Mouse (Mus musculus) embryonic facial prominence, embryonic 13.5 days (tissue): ENCODE data around the gene P2ry2. TPM values are rescaled to one million over a fixed set of nuclear protein-coding genes. Genes with fewer than 3 reads are reported as not detected.
A peak's percentile ranks its signal among the peaks of the same experiment; 100 is the strongest.

Experiments
- ATAC-seq: fragments of 200-750 bp; cut with Nextera tagmentation; 2 replicates; pipeline ENCODE4 v1.8.0; 2017; ENCODE audit warnings: low read depth; ENCODE audit not compliant: insufficient number of reproducible peaks, insufficient read depth, low FRiP score, low TSS enrichment
- H3K27ac ChIP-seq: fragments of 300-500 bp; sonication (generic); 2 replicates; pipeline ENCODE4 v1.5.1; 2015; ENCODE audit warnings: moderate library complexity, mild to moderate bottlenecking, inconsistent platforms
- H3K27me3 ChIP-seq: fragments of 300-500 bp; sonication (generic); 2 replicates; pipeline ENCODE4 v1.6.1; 2015; ENCODE audit warnings: mild to moderate bottlenecking, inconsistent platforms
- H3K36me3 ChIP-seq: fragments of 300-500 bp; sonication (generic); 2 replicates; pipeline ENCODE4 v1.6.1; 2015; ENCODE audit warnings: mild to moderate bottlenecking, inconsistent platforms
- H3K4me1 ChIP-seq: fragments of 300-500 bp; sonication (generic); 2 replicates; pipeline ENCODE4 v1.6.1; 2015; ENCODE audit warnings: inconsistent platforms
- H3K4me2 ChIP-seq: fragments of 300-500 bp; sonication (generic); 2 replicates; pipeline ENCODE4 v1.6.1; 2015; ENCODE audit warnings: moderate library complexity, mild to moderate bottlenecking, inconsistent platforms
- H3K4me3 ChIP-seq: fragments of 300-500 bp; sonication (generic); 2 replicates; pipeline ENCODE4 v1.5.1; 2015; ENCODE audit warnings: mild to moderate bottlenecking, inconsistent platforms
- H3K9ac ChIP-seq: fragments of 300-500 bp; sonication (generic); 2 replicates; pipeline ENCODE4 v1.6.1; 2015; ENCODE audit warnings: mild to moderate bottlenecking, inconsistent platforms
- H3K9me3 ChIP-seq: fragments of 300-500 bp; sonication (generic); 2 replicates; pipeline ENCODE4 v1.6.1; 2016; ENCODE audit warnings: inconsistent platforms
- WGBS: fragments of 180-500 bp; shearing (Covaris S2); methylation state at CpG from one replicate; pipeline ENCODE4 v1.1.7; 2015; ENCODE audit warnings: mixed read lengths; 5-methylcytosine and 5-hydroxymethylcytosine counted together
- polyA plus RNA-seq: library from polyadenylated mRNA; unstranded; fragments of >200 nt; fragmentation: Nextera tagmentation; extraction: Ambion mirVana; gene quantifications from 2 replicates; pipeline ENCODE4 v1.2.1, GENCODE M21; 2015

The P2ry2 gene
- polyA plus RNA-seq, 1 experiment from 2014 or later, result 2.2 TPM

- peaks cover 17% of the 10 kb centered on the region for H3K4me1 ChIP-seq
- no peaks in the 10 kb centered on the region for H3K9me3 ChIP-seq
- no peak within 1 kb of the TSS for H3K27ac ChIP-seq
- peak within 1 kb of the TSS; percentile 59 for H3K9ac ChIP-seq
- WGBS, result 3% methylated on average over 36 of the region's 36 CpGs
- H3K36me3 ChIP-seq, result no peaks in the 10 kb centered on the region
- H3K27me3 ChIP-seq, result peaks cover 36% of the 10 kb centered on the region
- peak within 1 kb of the TSS; percentile 42 for H3K4me3 ChIP-seq
- no peak for ATAC-seq
- peak within 1 kb of the TSS; percentile 72 for H3K4me2 ChIP-seq
These were observed 38.3 kb downstream of the P2ry2 start, which contains the start of gene P2ry6 for GRCm38 (mm10) chr7:100974135-100974903. Gene P2ry6 (minus strand): TSS chr7:100974649.

- H3K4me2 ChIP-seq, result no peak overlapping the region
- no peaks in the 10 kb centered on the region for H3K36me3 ChIP-seq
- no peak overlapping the region for H3K4me3 ChIP-seq
- 49% methylated on average over 3 of the region's 3 CpGs for WGBS
- peaks cover 36% of the 10 kb centered on the region for H3K27me3 ChIP-seq
- ATAC-seq, result no peak
- H3K4me1 ChIP-seq, result peaks cover 10% of the 10 kb centered on the region
- H3K9me3 ChIP-seq, result no peaks in the 10 kb centered on the region
- H3K27ac ChIP-seq, result no peak overlapping the region
- no peak overlapping the region for H3K9ac ChIP-seq
These were observed 39.8 kb downstream of the P2ry2 start for GRCm38 (mm10) chr7:100972875-100973274.

GRCm38 (mm10) chr7:100968874-100969659, 43.6 kb downstream of the P2ry2 start:
- peaks cover 20% of the 10 kb centered on the region for H3K27me3 ChIP-seq
- H3K36me3 ChIP-seq, result no peaks in the 10 kb centered on the region
- no peak overlapping the region for H3K4me3 ChIP-seq
- H3K27ac ChIP-seq, result no peak overlapping the region
- no peaks in the 10 kb centered on the region for H3K9me3 ChIP-seq
- H3K4me1 ChIP-seq, result peaks cover 6% of the 10 kb centered on the region
- 72% methylated on average over 10 of the region's 10 CpGs for WGBS
- no peak overlapping the region for H3K9ac ChIP-seq
- H3K4me2 ChIP-seq, result no peak overlapping the region
- ATAC-seq, result no peak

- Histone ChIP-seq H3K27me3 (peaks cover 13% of the 10 kb centered on the region), H3K36me3 (no peaks in the 10 kb centered on the region), H3K9me3 (no peaks in the 10 kb centered on the region), H3K9ac (no peak overlapping the region), H3K4me2 (no peak overlapping the region), H3K27ac (no peak overlapping the region), H3K4me1 (peaks cover 3% of the 10 kb centered on the region; the same call in 1 of the 2 replicates), H3K4me3 (no peak overlapping the region)
- 81% methylated on average over 6 of the region's 6 CpGs for WGBS
- no peak for ATAC-seq
These were observed 44.3 kb downstream of the P2ry2 start for GRCm38 (mm10) chr7:100968376-100968775.

- no peaks in the 10 kb centered on the region for H3K9me3 ChIP-seq
- no peak for ATAC-seq
- peaks cover 3% of the 10 kb centered on the region; the same call in 1 of the 2 replicates for H3K4me1 ChIP-seq
- H3K4me2 ChIP-seq, result no peak overlapping the region
- H3K36me3 ChIP-seq, result no peaks in the 10 kb centered on the region
- peaks cover 8% of the 10 kb centered on the region for H3K27me3 ChIP-seq
- H3K9ac ChIP-seq, result no peak overlapping the region
- no peak overlapping the region for H3K4me3 ChIP-seq
- 75% methylated on average over 9 of the region's 9 CpGs for WGBS
- no peak overlapping the region for H3K27ac ChIP-seq
These were observed 44.8 kb downstream of the P2ry2 start for GRCm38 (mm10) chr7:100967850-100968249.

- WGBS, result 81% methylated on average over 7 of the region's 7 CpGs
- Histone ChIP-seq H3K4me2 (no peak overlapping the region), H3K36me3 (no peaks in the 10 kb centered on the region), H3K9me3 (no peaks in the 10 kb centered on the region), H3K27me3 (no peaks in the 10 kb centered on the region), H3K27ac (no peak overlapping the region), H3K9ac (0 out of 2 replicates have a peak overlapping the region, but pooled peaks have one; percentile 17), H3K4me1 (peaks cover 3% of the 10 kb centered on the region; the same call in 1 of the 2 replicates), H3K4me3 (no peak overlapping the region)
- ATAC-seq, result no peak
These were observed 46.7 kb downstream of the P2ry2 start for GRCm38 (mm10) chr7:100966014-100966413.

- H3K27me3 ChIP-seq, result no peaks in the 10 kb centered on the region
These were observed 47.6 kb downstream of the P2ry2 start for GRCm38 (mm10) chr7:100965079-100965478.

GRCm38 (mm10) chr7:100964242-100964641, 48.4 kb downstream of the P2ry2 start:
- no peak for ATAC-seq

More at GRCm38 (mm10) chr7:100965079-100965478, 47.6 kb downstream of the P2ry2 start:
- Histone ChIP-seq H3K9ac (no peak overlapping the region), H3K4me1 (peaks cover 3% of the 10 kb centered on the region; the same call in 1 of the 2 replicates), H3K4me3 (no peak overlapping the region), H3K4me2 (no peak overlapping the region), H3K27ac (no peak overlapping the region), H3K36me3 (no peaks in the 10 kb centered on the region), H3K9me3 (no peaks in the 10 kb centered on the region)
- no peak for ATAC-seq
- WGBS, result 28% methylated on average over 4 of the region's 4 CpGs

GRCm38 (mm10) chr7:100963381-100963780, 49.3 kb downstream of the P2ry2 start:
- 51% methylated on average over 8 of the region's 8 CpGs for WGBS
- ATAC-seq, result no peak
- H3K4me3 ChIP-seq, result no peak overlapping the region

More at GRCm38 (mm10) chr7:100964242-100964641, 48.4 kb downstream of the P2ry2 start:
- Histone ChIP-seq H3K36me3 (no peaks in the 10 kb centered on the region), H3K9ac (no peak overlapping the region), H3K4me1 (peaks cover 3% of the 10 kb centered on the region; the same call in 1 of the 2 replicates), H3K27me3 (no peaks in the 10 kb centered on the region), H3K4me2 (no peak overlapping the region), H3K4me3 (no peak overlapping the region), H3K9me3 (no peaks in the 10 kb centered on the region), H3K27ac (no peak overlapping the region)
- 68% methylated on average over 6 of the region's 6 CpGs for WGBS

GRCm38 (mm10) chr7:100961146-100961545, 51.5 kb downstream of the P2ry2 start:
- peaks cover 3% of the 10 kb centered on the region; the same call in 1 of the 2 replicates for H3K4me1 ChIP-seq
- H3K9me3 ChIP-seq, result no peaks in the 10 kb centered on the region
- no peak overlapping the region for H3K4me2 ChIP-seq
- no peak overlapping the region for H3K4me3 ChIP-seq
- H3K27ac ChIP-seq, result no peak overlapping the region
- ATAC-seq, result no peak
- H3K36me3 ChIP-seq, result no peaks in the 10 kb centered on the region
- no peak overlapping the region for H3K9ac ChIP-seq
- WGBS, result 71% methylated on average over 7 of the region's 7 CpGs
- no peaks in the 10 kb centered on the region for H3K27me3 ChIP-seq

More at GRCm38 (mm10) chr7:100963381-100963780, 49.3 kb downstream of the P2ry2 start:
- Histone ChIP-seq H3K9me3 (no peaks in the 10 kb centered on the region), H3K27ac (no peak overlapping the region), H3K4me2 (no peak overlapping the region), H3K36me3 (no peaks in the 10 kb centered on the region), H3K4me1 (peaks cover 3% of the 10 kb centered on the region; the same call in 1 of the 2 replicates), H3K9ac (no peak overlapping the region), H3K27me3 (no peaks in the 10 kb centered on the region)

GRCm38 (mm10) chr7:100960462-100960861, 52.2 kb downstream of the P2ry2 start:
- H3K4me3 ChIP-seq, result no peak overlapping the region
- no peaks in the 10 kb centered on the region for H3K27me3 ChIP-seq
- no peaks in the 10 kb centered on the region for H3K36me3 ChIP-seq
- no peak for ATAC-seq
- H3K4me2 ChIP-seq, result no peak overlapping the region
- 51% methylated on average over 2 of the region's 2 CpGs for WGBS
- peaks cover 3% of the 10 kb centered on the region; the same call in 1 of the 2 replicates for H3K4me1 ChIP-seq
- no peak overlapping the region for H3K27ac ChIP-seq
- no peaks in the 10 kb centered on the region for H3K9me3 ChIP-seq
- H3K9ac ChIP-seq, result no peak overlapping the region
